Mouse (Mus musculus): ENCODE measurements around the gene Mettl21a. TPM values are rescaled to one million over a fixed set of nuclear protein-coding genes. Genes with fewer than 3 reads are reported as not detected.

Gene Mettl21a
- polyA plus RNA-seq, 1 experiment from 2014 or later = 19.0 TPM

Other genes starting within 250 kb of the Mettl21a start
- 27.5 and 30.6 TPM in 2 replicates for gene Creb1, start 84.6 kb downstream of the Mettl21a start, polyA plus RNA-seq (2015; fragmentation: Nextera tagmentation; extraction: Ambion mirVana)
- gene Ccnyl1, start 73.2 kb upstream of the Mettl21a start, polyA plus RNA-seq (2015; fragmentation: Nextera tagmentation; extraction: Ambion mirVana) = 3.5 and 4.0 TPM in 2 replicates
- gene Fzd5, start 120.5 kb upstream of the Mettl21a start, polyA plus RNA-seq (2015; fragmentation: Nextera tagmentation; extraction: Ambion mirVana) = 5.5 and 5.7 TPM in 2 replicates